Mouse (Mus musculus) limb, embryonic 15.5 days (tissue): ENCODE measurements around the gene Gm20479. TPM values are rescaled to one million over a fixed set of nuclear protein-coding genes. Genes with fewer than 3 reads are reported as not detected.

Experiments used
- ATAC-seq: fragments of 200-750 bp; cut with Nextera tagmentation; 2 replicates; pipeline ENCODE4 v1.8.0; 2017; ENCODE audit warnings: low read depth, moderate TSS enrichment; ENCODE audit not compliant: insufficient number of reproducible peaks, low FRiP score, low TSS enrichment
- H3K27ac ChIP-seq: fragments of 300-500 bp; sonication (generic); 2 replicates; pipeline ENCODE4 v1.5.1; 2015; ENCODE audit warnings: moderate library complexity, mild to moderate bottlenecking, inconsistent platforms
- H3K27me3 ChIP-seq: fragments of 300-500 bp; sonication (generic); 2 replicates; pipeline ENCODE4 v1.6.1; 2015; ENCODE audit warnings: inconsistent platforms
- H3K36me3 ChIP-seq: fragments of 300-500 bp; sonication (generic); 2 replicates; pipeline ENCODE4 v1.6.1; 2015; ENCODE audit warnings: inconsistent platforms
- H3K4me1 ChIP-seq: fragments of 300-500 bp; sonication (generic); 2 replicates; pipeline ENCODE4 v1.6.1; 2015; ENCODE audit warnings: inconsistent platforms
- H3K4me2 ChIP-seq: fragments of 300-500 bp; sonication (generic); 2 replicates; pipeline ENCODE4 v1.6.1; 2015; ENCODE audit warnings: mild to moderate bottlenecking, inconsistent platforms
- H3K4me3 ChIP-seq: fragments of 300-500 bp; sonication (generic); 2 replicates; pipeline ENCODE4 v1.5.1; 2015; ENCODE audit warnings: mild to moderate bottlenecking, inconsistent platforms
- H3K9ac ChIP-seq: fragments of 300-500 bp; sonication (generic); 2 replicates; pipeline ENCODE4 v1.6.1; 2015; ENCODE audit warnings: inconsistent platforms
- H3K9me3 ChIP-seq: fragments of 300-500 bp; sonication (generic); 2 replicates; pipeline ENCODE4 v1.6.1; 2016; ENCODE audit warnings: inconsistent platforms
- WGBS: fragments of 180-500 bp; shearing (Covaris S2); methylation state at CpG from one replicate; pipeline ENCODE4 v1.1.7; 2015; 5-methylcytosine and 5-hydroxymethylcytosine counted together
- polyA plus RNA-seq: library from polyadenylated mRNA; unstranded; fragments of >200 nt; fragmentation: Nextera tagmentation; extraction: Ambion mirVana; gene quantifications from 2 replicates; pipeline ENCODE4 v1.2.1, GENCODE M21; 2015

Gene Gm20479
- polyA plus RNA-seq, 1 experiment from 2014 or later: 0.31 TPM

- Histone ChIP-seq H3K4me3 (no peak overlapping the region), H3K4me1 (peaks cover 21% of the 10 kb centered on the region), H3K9me3 (no peaks in the 10 kb centered on the region), H3K4me2 (no peak overlapping the region), H3K27ac (no peak overlapping the region), H3K9ac (no peak overlapping the region), H3K27me3 (peaks cover 7% of the 10 kb centered on the region; the same call in 1 of the 2 replicates), H3K36me3 (peaks cover 9% of the 10 kb centered on the region; the same call in 1 of the 2 replicates)
- no peak for ATAC-seq
- WGBS: 77% methylated on average over 24 of the region's 24 CpGs
These were observed 50.8 kb downstream of the Gm20479 start for GRCm38 (mm10) chr7:27306161-27307160.

GRCm38 (mm10) chr7:27305091-27305730 lies 52.0 kb downstream of the Gm20479 start:
- Histone ChIP-seq H3K4me3 (no peak overlapping the region), H3K9ac (no peak overlapping the region), H3K36me3 (peaks cover 9% of the 10 kb centered on the region; the same call in 1 of the 2 replicates), H3K27ac (no peak overlapping the region), H3K9me3 (no peaks in the 10 kb centered on the region), H3K4me1 (peaks cover 17% of the 10 kb centered on the region), H3K27me3 (no peaks in the 10 kb centered on the region), H3K4me2 (no peak overlapping the region)
- 86% methylated on average over 17 of the region's 17 CpGs for WGBS
- no peak for ATAC-seq

Other genes with a start within 250 kb of the Gm20479 start
- gene Cyp2f2, start 237.5 kb downstream of the Gm20479 start, polyA plus RNA-seq: 0.42 and 0.45 TPM in 2 replicates
- gene Cyp2t4, start 203.7 kb downstream of the Gm20479 start, polyA plus RNA-seq: 0.09 TPM in 1 of 2 replicates, not detected in the other
- gene Egln2, start 190.6 kb downstream of the Gm20479 start, polyA plus RNA-seq: 74.5 and 78.3 TPM in 2 replicates
- gene Rab4b, start 178.5 kb downstream of the Gm20479 start, polyA plus RNA-seq: 70.5 and 73.3 TPM in 2 replicates
- gene Gm21983, start 176.3 kb downstream of the Gm20479 start, polyA plus RNA-seq: 0.90 and 1.2 TPM in 2 replicates
- gene Mia, start 176.3 kb downstream of the Gm20479 start, polyA plus RNA-seq: 127 and 146 TPM in 2 replicates
- 3.4 and 3.7 TPM in 2 replicates for gene BC024978, start 161.6 kb downstream of the Gm20479 start, polyA plus RNA-seq
- gene Snrpa, start 161.1 kb downstream of the Gm20479 start, polyA plus RNA-seq: 215 and 227 TPM in 2 replicates
- 11.6 and 12.1 TPM in 2 replicates for gene Itpkc, start 128.8 kb downstream of the Gm20479 start, polyA plus RNA-seq
- gene Coq8b, start 124.4 kb downstream of the Gm20479 start, polyA plus RNA-seq: 21.0 and 22.3 TPM in 2 replicates
- gene Numbl, start 99.0 kb downstream of the Gm20479 start, polyA plus RNA-seq: 38.9 and 41.7 TPM in 2 replicates
- gene Ltbp4, start 19.7 kb downstream of the Gm20479 start, polyA plus RNA-seq: 66.0 and 74.2 TPM in 2 replicates
- gene Shkbp1, start 1.4 kb downstream of the Gm20479 start, polyA plus RNA-seq: 33.6 and 36.4 TPM in 2 replicates
- 0.14 and 0.23 TPM in 2 replicates for gene Sptbn4, start 90.3 kb upstream of the Gm20479 start, polyA plus RNA-seq
- gene Blvrb, start 90.6 kb upstream of the Gm20479 start, polyA plus RNA-seq: 57.5 and 59.8 TPM in 2 replicates
- gene Sertad3, start 116.3 kb upstream of the Gm20479 start, polyA plus RNA-seq: 38.2 and 38.3 TPM in 2 replicates
- gene Sertad1, start 129.5 kb upstream of the Gm20479 start, polyA plus RNA-seq: 44.6 and 47.0 TPM in 2 replicates
- gene Prx, start 141.9 kb upstream of the Gm20479 start, polyA plus RNA-seq: 5.2 and 6.5 TPM in 2 replicates
- 0.65 and 0.68 TPM in 2 replicates for gene Hipk4, start 165.8 kb upstream of the Gm20479 start, polyA plus RNA-seq
- gene Pld3, start 195.8 kb upstream of the Gm20479 start, polyA plus RNA-seq: 134 and 140 TPM in 2 replicates
- 32.9 and 39.3 TPM in 2 replicates for gene 2310022A10Rik, start 195.8 kb upstream of the Gm20479 start, polyA plus RNA-seq
- 108 and 127 TPM in 2 replicates for gene Akt2, start 234.1 kb upstream of the Gm20479 start, polyA plus RNA-seq